Mouse (Mus musculus) stomach, embryonic 14.5 days (tissue): ENCODE measurements at regions not wholly inside any gene's neighbourhood (a gene's known extent, or its start where the extent isn't known, plus 50 kb on each side); places are given as distances from the start of the nearest gene placed in this dataset.

Source experiments
- ATAC-seq: fragments of 200-750 bp; cut with Nextera tagmentation; 2 replicates; pipeline ENCODE4 v1.8.0; 2017; ENCODE audit warnings: low read depth, moderate TSS enrichment; ENCODE audit not compliant: insufficient number of reproducible peaks, insufficient read depth, low FRiP score
- H3K27ac ChIP-seq: fragments of 300-500 bp; sonication (generic); 2 replicates; pipeline ENCODE4 v1.5.1; 2014; ENCODE audit warnings: mild to moderate bottlenecking, low read length, moderate library complexity, mixed read lengths
- H3K27me3 ChIP-seq: fragments of 300-500 bp; sonication (generic); 2 replicates; pipeline ENCODE4 v1.6.1; 2014; ENCODE audit warnings: low read length, control low read depth, mixed read lengths; ENCODE audit not compliant: control insufficient read depth, insufficient read depth
- H3K36me3 ChIP-seq: fragments of 300-500 bp; sonication (generic); 2 replicates; pipeline ENCODE4 v1.6.1; 2014; ENCODE audit warnings: mild to moderate bottlenecking, control low read depth, low read length, moderate library complexity, mixed read lengths; ENCODE audit not compliant: control insufficient read depth, insufficient read depth
- H3K4me1 ChIP-seq: fragments of 300-500 bp; sonication (generic); 2 replicates; pipeline ENCODE4 v1.6.1; 2014; ENCODE audit warnings: low read length, control low read depth, mixed read lengths; ENCODE audit not compliant: control insufficient read depth, insufficient read depth
- H3K4me2 ChIP-seq: fragments of 300-500 bp; sonication (generic); replicated peaks from 2 replicates; pipeline ENCODE4 v1.6.1; 2014; ENCODE audit warnings: low read depth, low read length, control low read depth
- H3K4me3 ChIP-seq: fragments of 300-500 bp; sonication (generic); 2 replicates; pipeline ENCODE4 v1.5.1; 2014; ENCODE audit warnings: low read depth, low read length, control low read depth
- H3K9ac ChIP-seq: fragments of 300-500 bp; sonication (generic); replicated peaks from 2 replicates; pipeline ENCODE4 v1.6.1; 2014; ENCODE audit warnings: low read depth, mild to moderate bottlenecking, control low read depth, low read length, moderate library complexity, mixed read lengths
- H3K9me3 ChIP-seq: fragments of 300-500 bp; sonication (generic); 2 replicates; pipeline ENCODE4 v1.6.1; 2016; ENCODE audit warnings: low read depth, low read length, control low read depth; ENCODE audit not compliant: control insufficient read depth
- WGBS: fragments of 180-500 bp; shearing (Covaris S2); extraction: QIAGEN DNeasy Blood & Tissue Kit; methylation state at CpG from one replicate; pipeline ENCODE4 v1.1.7; 2014; 5-methylcytosine and 5-hydroxymethylcytosine counted together

- Histone ChIP-seq H3K9me3 (no peaks in the 10 kb centered on the region), H3K4me1 (peaks cover 8% of the 10 kb centered on the region; the same call in 1 of the 2 replicates), H3K27me3 (no peaks in the 10 kb centered on the region), H3K4me2 (no peak overlapping the region), H3K27ac (no peak overlapping the region), H3K36me3 (no peaks in the 10 kb centered on the region), H3K9ac (no peak overlapping the region), H3K4me3 (no peak overlapping the region)
- WGBS: 86% methylated on average over 5 of the region's 5 CpGs
- ATAC-seq: no peak
Observed at GRCm38 (mm10) chr8:126728135-126728534, 134.3 kb upstream of the Irf2bp2 start.

GRCm38 (mm10) chr8:126727068-126727467, 133.3 kb upstream of the Irf2bp2 start:
- ATAC-seq: no peak
- no peak overlapping the region for H3K9ac ChIP-seq
- H3K36me3 ChIP-seq: no peaks in the 10 kb centered on the region
- WGBS: 89% methylated on average over 2 of the region's 2 CpGs
- H3K4me3 ChIP-seq: no peak overlapping the region
- no peaks in the 10 kb centered on the region for H3K27me3 ChIP-seq
- no peak overlapping the region for H3K27ac ChIP-seq
- 0 out of 2 replicates have a peak, but pooled peaks cover 3% of the 10 kb centered on the region for H3K4me1 ChIP-seq
- no peak overlapping the region for H3K4me2 ChIP-seq
- no peaks in the 10 kb centered on the region for H3K9me3 ChIP-seq

GRCm38 (mm10) chr8:126723259-126724122, 129.7 kb upstream of the Irf2bp2 start:
- Histone ChIP-seq H3K4me1 (0 out of 2 replicates have a peak, but pooled peaks cover 10% of the 10 kb centered on the region), H3K9me3 (no peaks in the 10 kb centered on the region), H3K27ac (no peak overlapping the region), H3K9ac (no peak overlapping the region), H3K4me2 (no peak overlapping the region), H3K4me3 (no peak overlapping the region), H3K36me3 (no peaks in the 10 kb centered on the region), H3K27me3 (no peaks in the 10 kb centered on the region)
- WGBS: 78% methylated on average over 9 of the region's 9 CpGs
- no peak for ATAC-seq

DNA sequence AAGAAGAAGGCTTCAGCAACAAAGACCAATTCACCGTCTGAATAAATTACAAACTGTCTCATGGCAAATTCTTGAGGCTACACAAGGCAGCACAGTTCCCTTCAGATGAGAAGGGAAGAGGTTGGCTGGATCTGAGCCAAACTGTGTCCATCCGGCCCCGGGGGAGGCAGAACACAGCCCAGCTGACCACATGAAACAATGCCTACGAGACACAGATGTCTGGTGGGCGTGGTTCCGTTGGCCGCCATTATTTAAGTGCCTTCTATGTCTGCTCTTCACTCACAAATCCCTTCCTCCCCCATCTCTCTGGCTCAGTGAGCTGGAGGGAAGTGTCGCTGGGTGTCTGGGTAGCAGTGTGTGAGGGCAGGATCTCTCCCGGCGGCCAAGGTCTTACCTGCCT, 127.8 kb upstream of the Irf2bp2 start:
- Histone ChIP-seq H3K36me3 (no peaks in the 10 kb centered on the region), H3K9ac (no peak overlapping the region), H3K4me2 (no peak overlapping the region), H3K27ac (peak overlapping the region; percentile 40; the same call in 1 of the 2 replicates), H3K4me1 (0 out of 2 replicates have a peak, but pooled peaks cover 10% of the 10 kb centered on the region), H3K4me3 (no peak overlapping the region), H3K9me3 (no peaks in the 10 kb centered on the region), H3K27me3 (no peaks in the 10 kb centered on the region)
- 47% methylated on average over 10 of the region's 10 CpGs for WGBS
- ATAC-seq: no peak

GRCm38 (mm10) chr8:126720473-126721145, 126.8 kb upstream of the Irf2bp2 start:
- H3K4me2 ChIP-seq: no peak overlapping the region
- H3K27ac ChIP-seq: peak overlapping the region; percentile 40; the same call in 1 of the 2 replicates
- no peaks in the 10 kb centered on the region for H3K9me3 ChIP-seq
- ATAC-seq: no peak
- H3K36me3 ChIP-seq: no peaks in the 10 kb centered on the region
- 0 out of 2 replicates have a peak, but pooled peaks cover 10% of the 10 kb centered on the region for H3K4me1 ChIP-seq
- no peaks in the 10 kb centered on the region for H3K27me3 ChIP-seq
- WGBS: 89% methylated on average over 4 of the region's 4 CpGs
- no peak overlapping the region for H3K4me3 ChIP-seq
- H3K9ac ChIP-seq: no peak overlapping the region

GRCm38 (mm10) chr8:126719748-126720147, 126.0 kb upstream of the Irf2bp2 start:
- Histone ChIP-seq H3K27me3 (no peaks in the 10 kb centered on the region), H3K9me3 (no peaks in the 10 kb centered on the region), H3K27ac (no peak overlapping the region), H3K36me3 (no peaks in the 10 kb centered on the region), H3K4me3 (no peak overlapping the region), H3K4me2 (no peak overlapping the region), H3K4me1 (0 out of 2 replicates have a peak, but pooled peaks cover 10% of the 10 kb centered on the region), H3K9ac (no peak overlapping the region)
- 72% methylated on average over 2 of the region's 2 CpGs for WGBS
- no peak for ATAC-seq

DNA sequence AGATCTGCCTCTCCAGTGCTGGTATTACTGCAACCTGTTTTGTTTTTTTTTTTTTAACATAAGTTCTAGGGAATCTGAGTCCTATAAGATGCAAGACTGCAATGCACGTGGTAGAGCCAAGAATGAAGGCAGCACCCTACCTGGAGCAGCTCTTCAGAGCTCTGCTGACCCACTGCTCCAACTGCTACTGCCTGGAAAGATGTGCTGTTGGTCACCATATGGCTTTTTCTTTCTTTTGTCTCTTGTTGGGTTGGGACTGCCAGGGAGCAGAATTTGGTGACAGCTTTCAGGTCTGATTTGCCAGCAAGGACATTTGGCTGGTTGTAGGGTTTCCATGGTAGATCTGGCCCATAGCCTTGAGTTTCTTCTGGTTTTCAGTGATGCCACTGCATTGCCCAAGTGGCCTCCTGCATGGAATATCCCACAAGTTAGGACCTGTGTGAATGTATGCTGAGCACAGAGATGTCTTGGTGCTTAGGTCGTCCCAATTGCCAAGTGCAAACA, 123.9 kb upstream of the Irf2bp2 start:
- Histone ChIP-seq H3K27ac (no peak overlapping the region), H3K36me3 (no peaks in the 10 kb centered on the region), H3K27me3 (no peaks in the 10 kb centered on the region), H3K4me2 (no peak overlapping the region), H3K9me3 (no peaks in the 10 kb centered on the region), H3K9ac (no peak overlapping the region), H3K4me3 (no peak overlapping the region), H3K4me1 (peaks cover 13% of the 10 kb centered on the region; the same call in 1 of the 2 replicates)
- 66% methylated on average over 2 of the region's 2 CpGs for WGBS
- no peak for ATAC-seq

- Histone ChIP-seq H3K27ac (no peak overlapping the region), H3K36me3 (no peaks in the 10 kb centered on the region), H3K9ac (no peak overlapping the region), H3K4me1 (peaks cover 5% of the 10 kb centered on the region; the same call in 1 of the 2 replicates), H3K4me2 (no peak overlapping the region), H3K9me3 (no peaks in the 10 kb centered on the region), H3K4me3 (no peak overlapping the region), H3K27me3 (no peaks in the 10 kb centered on the region)
- ATAC-seq: no peak
- 96% methylated on average over 1 of the region's 1 CpGs for WGBS
Observed at GRCm38 (mm10) chr8:126715666-126716065, 121.9 kb upstream of the Irf2bp2 start.
